Mouse (Mus musculus) adrenal gland, adult 18-20 months (tissue): ENCODE measurements around the gene Fance. TPM values are rescaled to one million over a fixed set of nuclear protein-coding genes. Genes with fewer than 3 reads are reported as not detected.
A peak's percentile ranks its signal among the peaks of the same experiment; 100 is the strongest.

Experiments
- DNase-seq, 2 experiments: peaks; one replicate each; pipeline ENCODE4 v3.0.0; 2021 to 2022; ENCODE audit warnings: low spot score in 2 of 2
- total RNA-seq, 2 experiments: library from RNA; stranded (reverse); gene quantifications; 1 replicate in 1 of 2; 2 replicates in 1 of 2; pipeline ENCODE4 v1.2.3; 2021

Gene Fance
- total RNA-seq, 2 experiments from 2014 or later: 18.2 to 23.7 TPM

GRCm38 (mm10) chr17:28290671-28291070, 22.6 kb upstream of the Fance start:
- no peak for DNase-seq

GRCm38 (mm10) chr17:28291346-28291745, 22.0 kb upstream of the Fance start:
- DNase-seq: no peak

DNA sequence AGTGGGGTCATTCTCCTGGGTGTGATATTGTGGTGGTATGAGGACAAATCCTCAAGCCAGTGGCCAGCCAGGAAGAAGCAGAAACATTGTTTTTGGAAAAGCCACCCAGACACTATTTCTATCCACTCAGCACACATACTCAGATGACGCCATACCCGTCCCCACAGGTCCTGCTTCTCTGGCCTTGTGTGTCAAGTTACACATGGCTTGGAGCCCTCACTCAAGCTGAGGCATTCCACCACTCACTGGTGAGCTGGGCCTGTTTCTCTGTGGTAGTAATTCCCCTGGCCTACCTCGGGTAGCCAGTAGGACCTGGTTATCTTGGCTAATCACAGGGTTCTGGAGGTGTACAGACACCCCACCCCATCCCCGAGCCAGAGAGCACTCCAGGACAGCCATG, 19.6 kb upstream of the Fance start:
- no peak for DNase-seq

DNA sequence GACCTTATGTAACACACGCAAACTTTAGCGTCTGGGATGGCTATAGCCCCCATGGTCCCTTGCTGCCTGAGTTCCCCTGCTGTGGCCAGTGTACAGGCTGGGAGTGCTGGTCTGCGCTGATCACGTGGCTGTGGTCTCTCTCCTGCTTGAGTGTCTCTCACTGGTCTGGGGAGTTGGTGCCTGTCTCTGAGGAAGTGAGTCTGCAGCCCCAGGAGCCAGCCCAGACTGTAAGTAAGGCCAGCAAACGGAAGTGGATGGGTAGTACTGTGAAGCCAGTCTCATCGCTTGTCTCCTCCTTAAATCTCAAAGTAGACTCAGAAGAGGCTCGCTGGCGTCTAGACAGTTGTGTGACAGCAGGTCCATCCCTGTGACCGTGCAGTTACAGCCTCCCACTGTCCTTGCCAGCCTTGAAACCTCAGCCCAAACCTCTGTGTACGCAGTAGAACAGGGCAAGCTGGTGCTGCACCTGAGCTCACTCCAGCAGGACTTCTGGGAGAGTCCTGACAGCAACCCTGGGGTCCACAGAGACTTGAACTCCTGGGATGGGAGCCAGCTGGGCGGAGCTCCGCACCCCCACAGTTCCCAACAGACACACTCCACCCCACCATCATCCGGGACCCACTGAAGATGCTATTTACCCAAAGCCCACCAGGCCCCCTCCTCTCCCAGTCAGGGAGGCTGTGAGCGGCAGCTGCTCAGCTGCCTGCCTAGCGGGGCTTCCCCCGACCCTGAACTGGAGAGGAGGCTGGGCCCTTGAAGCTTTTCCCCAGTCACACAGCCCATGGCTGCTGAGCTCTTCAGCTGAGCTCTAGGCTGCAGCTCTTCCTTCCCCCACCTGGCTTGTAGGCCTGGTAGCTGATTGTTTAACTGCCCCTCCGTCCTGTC, 18.6 kb upstream of the Fance start:
- no peak for DNase-seq

- DNase-seq: no peak
These were observed 14.4 kb upstream of the Fance start for GRCm38 (mm10) chr17:28298888-28299287.

- no peak for DNase-seq
These were observed 13.5 kb upstream of the Fance start for GRCm38 (mm10) chr17:28299669-28300320.

DNA sequence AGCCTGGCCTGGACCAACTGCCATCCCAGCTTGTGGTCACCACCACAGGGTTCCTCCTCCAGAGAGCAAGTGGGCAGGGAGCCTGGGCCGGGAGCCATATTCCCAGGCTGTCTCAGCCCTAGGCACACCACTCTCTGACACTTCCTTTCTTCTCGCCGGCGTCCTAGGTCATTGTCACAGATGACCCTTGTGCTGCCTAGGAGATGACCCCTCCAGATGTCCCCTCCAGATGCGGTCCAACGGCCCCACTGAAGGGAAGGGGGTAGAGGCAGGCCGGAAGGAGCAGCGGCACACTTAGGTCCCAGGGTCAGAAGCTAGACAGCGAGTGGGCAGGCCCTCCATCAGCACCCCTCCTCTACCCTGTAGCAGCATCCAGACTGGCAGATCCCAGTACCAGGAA, 13.0 kb upstream of the Fance start:
- no peak for DNase-seq

- DNase-seq: no peak
These were observed 12.5 kb upstream of the Fance start for GRCm38 (mm10) chr17:28300850-28301249.

DNA sequence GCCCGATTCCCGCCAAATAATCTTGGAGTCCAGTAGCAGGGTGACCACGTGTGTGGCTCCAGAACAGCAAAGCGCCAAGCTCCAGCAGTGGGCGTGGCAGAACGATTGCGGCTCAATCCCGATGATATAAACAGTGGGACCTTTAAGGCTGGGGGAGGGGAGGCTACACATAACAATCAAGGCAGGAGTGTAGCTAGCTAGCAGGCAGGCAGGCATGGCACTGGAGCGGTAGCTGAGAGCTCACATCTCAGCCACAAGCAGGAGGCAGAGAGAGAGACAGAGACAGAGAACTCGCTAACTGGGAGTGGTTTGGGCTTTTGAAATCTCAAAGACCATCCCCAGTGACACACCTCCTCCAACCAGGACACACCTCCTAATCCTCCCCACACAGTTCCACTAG, 8.1 kb upstream of the Fance start:
- DNase-seq: no peak

DNA sequence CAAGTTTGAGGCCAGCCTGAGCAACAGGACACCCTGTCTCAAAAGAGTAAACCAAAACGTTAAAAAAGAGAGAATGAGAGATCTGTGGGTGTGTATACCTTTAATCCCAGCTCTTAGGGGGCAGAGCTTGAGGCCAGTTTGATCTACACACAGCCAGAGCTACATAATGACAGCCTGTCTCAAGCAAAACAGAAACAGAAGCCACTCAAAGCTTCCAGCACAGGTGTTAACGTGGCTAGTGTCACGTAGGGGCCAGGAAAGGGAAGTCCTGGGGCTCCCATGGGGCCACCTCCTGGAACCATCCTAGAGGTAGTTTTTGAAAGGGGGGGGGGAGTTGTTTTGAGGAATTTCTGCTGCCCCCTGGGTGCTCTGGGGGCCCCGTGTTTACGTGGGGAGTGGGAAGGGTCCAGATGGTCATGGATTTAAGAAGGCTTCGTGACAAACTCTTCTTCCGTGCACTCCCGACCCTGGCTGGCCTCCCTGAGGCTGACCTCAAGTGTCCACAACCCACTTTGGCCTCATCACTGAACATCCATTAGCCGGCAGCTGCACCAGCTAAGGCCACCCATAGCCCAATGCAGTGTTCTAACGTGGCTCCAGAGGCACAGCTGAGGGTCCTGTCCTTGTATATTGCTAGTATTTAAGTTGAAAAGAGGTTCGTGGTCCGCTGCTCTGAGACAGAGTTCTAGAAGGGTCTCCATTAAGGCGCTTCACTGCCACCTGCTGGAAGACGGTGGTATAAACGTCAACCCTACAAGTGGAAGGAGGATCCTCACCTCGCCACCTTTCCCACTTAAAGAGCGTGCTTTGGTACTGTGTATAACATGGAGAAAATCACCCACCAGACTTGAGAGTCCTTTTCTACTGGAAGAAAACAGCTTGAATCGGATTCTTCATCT, 4.8 kb upstream of the Fance start:
- peak; percentile 89 to 92 for DNase-seq

- DNase-seq: no peak
These were observed 2.5 kb upstream of the Fance start for GRCm38 (mm10) chr17:28310831-28311230.

GRCm38 (mm10) chr17:28311366-28312132, 1.8 kb upstream of the Fance start:
- no peak for DNase-seq

DNA sequence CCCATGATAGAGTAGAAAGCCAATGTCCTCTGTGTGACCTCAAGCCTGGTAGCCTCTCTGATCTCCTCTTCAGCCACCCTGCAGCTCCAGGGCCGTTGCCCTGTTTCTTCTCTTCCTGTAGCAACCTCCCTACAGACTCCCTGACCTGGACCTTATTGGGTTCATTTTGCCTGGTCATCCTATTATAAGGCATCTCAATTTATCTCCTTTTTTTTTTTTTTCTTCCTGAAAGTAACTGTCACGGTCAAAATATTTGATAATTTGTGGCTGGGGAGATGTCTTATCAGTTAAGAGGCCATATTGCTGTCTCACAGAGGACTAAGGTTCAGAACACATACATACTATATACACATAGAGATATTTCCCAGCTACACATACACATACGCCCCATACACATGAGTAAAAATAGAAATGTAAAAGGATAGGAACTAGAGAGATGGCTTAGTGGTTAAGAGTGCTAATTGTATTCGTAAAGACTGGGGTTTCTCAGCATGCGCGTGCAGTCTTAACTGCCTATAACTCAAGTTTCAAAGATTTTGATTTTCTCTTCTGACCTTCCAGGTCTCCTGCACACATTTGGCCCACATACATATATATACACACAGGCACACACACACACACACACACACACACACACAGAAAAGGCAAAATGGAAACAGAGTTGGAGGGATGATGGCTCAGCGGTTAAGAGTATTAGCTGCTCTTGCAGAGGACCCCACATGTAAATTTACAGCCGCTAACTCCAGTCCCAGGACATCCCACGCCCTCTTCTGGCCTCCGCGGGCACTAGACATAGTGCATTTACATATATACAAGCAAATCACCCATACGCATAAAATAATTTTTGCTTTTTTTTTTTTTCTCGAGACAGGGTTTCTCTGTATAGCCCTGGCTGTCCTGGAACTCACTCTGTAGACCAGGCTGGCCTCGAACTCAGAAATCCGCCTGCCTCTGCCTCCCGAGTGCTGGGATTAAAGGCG, 797 bp upstream of the Fance start:
- no peak for DNase-seq

GRCm38 (mm10) chr17:28313880-28314225, 534 bp downstream of the Fance start:
- DNase-seq: no peak

GRCm38 (mm10) chr17:28315611-28316160, 2.4 kb downstream of the Fance start:
- no peak for DNase-seq

DNA sequence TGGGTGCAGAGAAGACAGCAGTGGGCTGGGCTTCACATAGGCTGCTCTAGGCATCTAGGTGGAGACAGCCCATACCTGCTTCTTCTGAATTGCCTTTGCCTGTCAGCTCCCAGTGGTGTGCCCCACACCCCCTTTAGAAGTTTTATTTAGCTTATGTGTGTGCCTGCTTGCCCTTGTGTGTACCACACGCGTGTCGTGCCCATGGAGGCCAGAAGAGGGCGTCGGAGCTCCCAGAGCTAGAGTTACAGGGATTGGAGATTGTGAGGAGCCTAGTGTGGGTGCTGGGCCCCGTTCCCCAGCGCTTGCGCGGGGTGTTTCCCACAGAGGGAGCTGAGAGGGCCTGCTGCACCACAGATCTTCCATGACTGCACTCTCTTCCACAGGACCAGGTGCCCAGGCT, 3.2 kb downstream of the Fance start:
- DNase-seq: no peak

DNA sequence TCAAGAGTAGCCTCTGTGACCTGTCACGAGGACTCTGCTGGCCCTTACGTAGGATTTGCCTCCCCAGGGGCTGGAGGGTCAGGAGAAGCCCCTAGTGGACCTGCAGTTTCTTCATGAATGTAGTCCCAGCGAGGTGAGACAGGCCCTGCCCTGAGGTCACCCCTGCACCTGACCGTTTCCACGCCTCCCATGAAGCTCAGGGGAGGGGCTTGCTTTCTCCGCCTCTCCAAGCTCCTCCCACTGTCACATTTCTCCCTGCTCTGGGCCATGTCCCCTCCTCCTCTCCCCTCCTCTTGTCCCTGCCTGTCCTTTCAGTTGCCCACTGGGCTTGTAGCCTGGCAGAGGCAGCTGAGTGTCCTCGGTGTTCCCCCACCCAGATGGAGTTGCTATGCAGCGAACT, 3.8 kb downstream of the Fance start:
- no peak for DNase-seq

- DNase-seq: no peak
These were observed 4.4 kb downstream of the Fance start for GRCm38 (mm10) chr17:28317725-28318124.

DNA sequence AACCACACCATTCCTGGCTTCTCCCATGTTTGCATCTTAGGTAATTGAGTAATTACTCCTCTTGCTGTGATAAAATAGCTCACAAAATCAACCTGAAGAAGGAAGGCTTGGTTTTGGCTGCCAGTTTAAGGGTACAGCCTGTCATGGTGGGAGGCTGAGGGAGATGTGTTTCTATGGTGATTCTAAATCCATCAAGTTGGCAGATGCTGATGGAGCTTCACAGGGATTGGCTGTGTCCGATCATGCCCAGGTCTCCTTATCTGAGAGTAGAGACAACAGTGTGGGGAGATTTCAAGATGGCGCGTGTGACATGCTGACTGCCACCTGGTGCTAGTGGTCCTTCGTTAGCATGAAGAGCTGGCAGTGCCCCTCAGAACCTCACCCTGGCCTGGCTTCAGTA, 8.4 kb downstream of the Fance start:
- DNase-seq: no peak
